Mouse (Mus musculus) stomach, embryonic 14.5 days (tissue): ENCODE measurements around the gene Lbhd1. TPM values are rescaled to one million over a fixed set of nuclear protein-coding genes. Genes with fewer than 3 reads are reported as not detected.

Experiments
- ATAC-seq: fragments of 200-750 bp; cut with Nextera tagmentation; 2 replicates; pipeline ENCODE4 v1.8.0; 2017; ENCODE audit warnings: low read depth, moderate TSS enrichment; ENCODE audit not compliant: insufficient number of reproducible peaks, insufficient read depth, low FRiP score
- H3K27ac ChIP-seq: fragments of 300-500 bp; sonication (generic); 2 replicates; pipeline ENCODE4 v1.5.1; 2014; ENCODE audit warnings: mild to moderate bottlenecking, low read length, moderate library complexity, mixed read lengths
- H3K27me3 ChIP-seq: fragments of 300-500 bp; sonication (generic); 2 replicates; pipeline ENCODE4 v1.6.1; 2014; ENCODE audit warnings: low read length, control low read depth, mixed read lengths; ENCODE audit not compliant: control insufficient read depth, insufficient read depth
- H3K36me3 ChIP-seq: fragments of 300-500 bp; sonication (generic); 2 replicates; pipeline ENCODE4 v1.6.1; 2014; ENCODE audit warnings: mild to moderate bottlenecking, control low read depth, low read length, moderate library complexity, mixed read lengths; ENCODE audit not compliant: control insufficient read depth, insufficient read depth
- H3K4me1 ChIP-seq: fragments of 300-500 bp; sonication (generic); 2 replicates; pipeline ENCODE4 v1.6.1; 2014; ENCODE audit warnings: low read length, control low read depth, mixed read lengths; ENCODE audit not compliant: control insufficient read depth, insufficient read depth
- H3K4me2 ChIP-seq: fragments of 300-500 bp; sonication (generic); replicated peaks from 2 replicates; pipeline ENCODE4 v1.6.1; 2014; ENCODE audit warnings: low read depth, low read length, control low read depth
- H3K4me3 ChIP-seq: fragments of 300-500 bp; sonication (generic); 2 replicates; pipeline ENCODE4 v1.5.1; 2014; ENCODE audit warnings: low read depth, low read length, control low read depth
- H3K9ac ChIP-seq: fragments of 300-500 bp; sonication (generic); replicated peaks from 2 replicates; pipeline ENCODE4 v1.6.1; 2014; ENCODE audit warnings: low read depth, mild to moderate bottlenecking, control low read depth, low read length, moderate library complexity, mixed read lengths
- H3K9me3 ChIP-seq: fragments of 300-500 bp; sonication (generic); 2 replicates; pipeline ENCODE4 v1.6.1; 2016; ENCODE audit warnings: low read depth, low read length, control low read depth; ENCODE audit not compliant: control insufficient read depth
- WGBS: fragments of 180-500 bp; shearing (Covaris S2); extraction: QIAGEN DNeasy Blood & Tissue Kit; methylation state at CpG from one replicate; pipeline ENCODE4 v1.1.7; 2014; 5-methylcytosine and 5-hydroxymethylcytosine counted together
- polyA plus RNA-seq: library from polyadenylated mRNA; unstranded; fragments of >200 nt; fragmentation: Nextera tagmentation; extraction: Ambion mirVana; gene quantifications from 2 replicates; pipeline ENCODE4 v1.2.1, GENCODE M21; 2014

The Lbhd1 gene
- polyA plus RNA-seq, 1 experiment from 2014 or later, result 82.3 TPM

DNA sequence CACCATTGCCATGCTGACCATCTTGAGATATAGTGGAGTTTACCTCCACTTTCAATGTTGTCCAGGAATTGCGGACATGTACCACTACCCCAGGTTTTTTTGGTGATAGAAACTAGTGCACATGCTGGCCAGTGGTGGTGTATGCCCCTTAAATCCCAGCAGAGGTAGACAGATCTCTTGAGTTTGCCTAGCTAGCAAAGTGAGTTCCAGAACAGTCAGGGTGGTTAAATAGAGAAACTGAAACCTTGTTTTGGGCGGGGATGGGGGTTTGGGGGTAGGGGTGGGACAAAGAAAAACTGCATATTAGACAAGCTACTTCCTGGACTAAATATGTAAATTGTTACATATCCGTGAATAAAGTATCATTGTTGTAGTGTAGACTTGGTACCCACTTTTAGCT lies 35.5 kb downstream of the Lbhd1 start:
- Histone ChIP-seq H3K9ac (no peak overlapping the region), H3K9me3 (no peaks in the 10 kb centered on the region), H3K27ac (no peak overlapping the region), H3K36me3 (peaks cover 30% of the 10 kb centered on the region), H3K4me3 (no peak overlapping the region), H3K4me2 (no peak overlapping the region), H3K4me1 (peaks cover 9% of the 10 kb centered on the region; the same call in 1 of the 2 replicates), H3K27me3 (no peaks in the 10 kb centered on the region)
- no peak for ATAC-seq
- 89% methylated on average over 3 of the region's 3 CpGs for WGBS

DNA sequence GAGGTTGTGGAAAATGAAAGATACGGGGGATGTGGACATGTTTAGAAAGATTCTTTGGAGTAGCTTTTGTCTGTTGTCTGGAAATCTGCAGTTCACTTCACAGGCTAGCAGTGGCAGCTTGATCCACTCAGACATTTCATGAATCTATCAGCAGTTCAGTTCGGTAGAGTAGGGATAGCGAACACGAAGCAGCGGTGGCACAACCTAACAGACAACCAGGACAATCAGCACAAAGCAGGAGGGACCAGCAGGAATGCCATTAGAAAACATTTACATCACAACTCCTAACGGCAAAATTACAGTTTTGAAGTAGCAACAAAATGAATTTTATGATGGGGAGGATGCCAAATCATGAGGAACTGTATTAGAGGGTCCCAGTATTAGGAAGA lies 36.1 kb downstream of the Lbhd1 start:
- ATAC-seq, result no peak
- H3K4me3 ChIP-seq, result peak overlapping the region; percentile 71
- peaks cover 9% of the 10 kb centered on the region; the same call in 1 of the 2 replicates for H3K4me1 ChIP-seq
- peak overlapping the region; percentile 57; the same call in 1 of the 2 replicates for H3K9ac ChIP-seq
- H3K27ac ChIP-seq, result peak overlapping the region; percentile 86
- H3K27me3 ChIP-seq, result no peaks in the 10 kb centered on the region
- WGBS, result 65% methylated on average over 6 of the region's 6 CpGs
- peak overlapping the region; percentile 77 for H3K4me2 ChIP-seq
- H3K9me3 ChIP-seq, result no peaks in the 10 kb centered on the region
- H3K36me3 ChIP-seq, result peaks cover 24% of the 10 kb centered on the region

DNA sequence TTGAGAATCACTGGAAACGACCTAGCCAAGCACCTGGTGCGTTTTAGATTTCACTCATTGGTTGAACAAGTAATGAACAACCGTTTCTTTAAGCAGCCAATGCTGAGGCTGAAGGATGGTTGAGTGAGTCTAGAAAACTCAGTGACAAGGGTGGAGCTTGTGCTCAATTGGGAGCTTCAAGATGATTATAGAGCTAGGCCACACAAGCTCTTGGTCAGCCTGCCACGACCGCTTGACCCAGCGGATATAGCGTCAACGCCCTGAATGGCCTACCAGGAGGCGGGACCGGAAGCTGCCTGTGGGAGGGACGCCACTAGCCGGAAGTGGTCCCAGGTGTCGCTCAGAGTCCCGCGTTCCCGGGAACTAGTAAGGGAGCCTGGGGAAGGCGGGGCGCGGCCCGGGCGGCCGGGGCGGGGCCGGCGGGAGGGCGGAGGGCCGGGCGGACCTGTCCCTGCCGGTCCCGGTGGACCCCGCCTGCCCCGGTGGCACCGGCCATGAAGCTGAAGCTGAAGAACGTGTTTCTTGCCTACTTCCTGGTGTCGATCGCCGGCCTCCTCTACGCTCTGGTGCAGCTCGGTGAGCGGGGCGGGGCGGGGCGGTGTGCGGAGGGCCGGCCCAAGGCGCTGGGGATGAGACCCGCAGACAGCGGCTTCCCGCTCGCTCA lies 36.7 kb downstream of the Lbhd1 start, which contains the start of gene B3gat3:
TSS of gene B3gat3 (plus strand) at position 302 of the 664 bp plus-strand sequence.
- peak; percentile 97 for ATAC-seq
- Histone ChIP-seq H3K9ac (peak within 1 kb of the TSS; percentile 57), H3K4me1 (peaks cover 9% of the 10 kb centered on the region; the same call in 1 of the 2 replicates), H3K4me3 (peak within 1 kb of the TSS; percentile 71), H3K27me3 (no peaks in the 10 kb centered on the region), H3K36me3 (peaks cover 19% of the 10 kb centered on the region), H3K9me3 (no peaks in the 10 kb centered on the region), H3K27ac (peak within 1 kb of the TSS; percentile 86), H3K4me2 (peak within 1 kb of the TSS; percentile 77)
- 3% methylated on average over 37 of the region's 50 CpGs for WGBS

DNA sequence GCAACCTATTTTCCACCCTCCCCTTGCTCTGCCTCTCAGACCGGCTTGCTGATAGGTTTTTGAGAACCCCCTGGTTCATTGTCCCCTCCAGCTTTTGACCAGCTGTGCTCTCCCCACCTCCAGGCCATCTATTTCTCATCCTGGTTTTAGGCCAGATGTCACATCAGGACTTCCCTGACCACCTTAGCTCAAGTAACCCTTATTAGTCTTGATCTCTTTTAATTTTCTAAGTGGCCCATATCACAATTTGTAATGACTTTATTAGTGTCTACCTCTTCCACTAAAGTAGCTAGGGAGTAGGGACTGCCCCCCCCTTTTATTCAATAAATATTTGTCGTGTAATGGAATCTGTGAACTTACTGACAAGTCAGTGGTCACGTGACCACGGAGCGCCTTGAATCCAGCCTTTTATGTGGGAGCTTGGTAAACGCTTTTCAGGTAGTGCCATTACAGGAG lies 37.3 kb downstream of the Lbhd1 start:
- peak overlapping the region; percentile 71 for H3K4me3 ChIP-seq
- peak; percentile 11; the same call in 1 of the 2 replicates for ATAC-seq
- peak overlapping the region; percentile 57 for H3K9ac ChIP-seq
- peak overlapping the region; percentile 77 for H3K4me2 ChIP-seq
- H3K36me3 ChIP-seq, result peaks cover 17% of the 10 kb centered on the region
- WGBS, result 2% methylated on average over 6 of the region's 6 CpGs
- no peaks in the 10 kb centered on the region for H3K27me3 ChIP-seq
- peak overlapping the region; percentile 86; the same call in 1 of the 2 replicates for H3K27ac ChIP-seq
- no peaks in the 10 kb centered on the region for H3K9me3 ChIP-seq
- peaks cover 9% of the 10 kb centered on the region; the same call in 1 of the 2 replicates for H3K4me1 ChIP-seq

DNA sequence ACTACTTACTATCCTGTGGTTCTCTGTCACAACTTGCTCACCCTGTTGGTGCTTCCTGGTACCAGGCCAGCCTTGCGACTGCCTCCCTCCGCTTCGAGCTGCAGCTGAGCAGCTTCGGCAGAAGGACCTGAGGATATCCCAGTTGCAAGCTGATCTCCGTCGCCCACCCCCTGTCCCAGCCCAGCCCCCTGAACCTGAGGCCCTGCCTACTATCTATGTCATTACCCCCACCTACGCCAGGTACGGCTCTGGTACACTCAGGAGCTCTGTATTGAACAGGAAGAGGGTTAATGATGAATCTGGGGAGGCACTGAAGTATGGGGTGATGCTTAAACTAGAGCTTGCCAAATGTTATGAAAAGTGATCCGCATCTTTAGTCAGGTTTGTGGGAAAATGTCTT lies 38.2 kb downstream of the Lbhd1 start:
- ATAC-seq, result no peak
- H3K4me3 ChIP-seq, result peak overlapping the region; percentile 71
- H3K9me3 ChIP-seq, result no peaks in the 10 kb centered on the region
- peak overlapping the region; percentile 77; the same call in 1 of the 2 replicates for H3K4me2 ChIP-seq
- peaks cover 9% of the 10 kb centered on the region; the same call in 1 of the 2 replicates for H3K4me1 ChIP-seq
- WGBS, result 85% methylated on average over 9 of the region's 9 CpGs
- peak overlapping the region; percentile 57; the same call in 1 of the 2 replicates for H3K9ac ChIP-seq
- H3K27me3 ChIP-seq, result no peaks in the 10 kb centered on the region
- peaks cover 16% of the 10 kb centered on the region for H3K36me3 ChIP-seq
- no peak overlapping the region for H3K27ac ChIP-seq

DNA sequence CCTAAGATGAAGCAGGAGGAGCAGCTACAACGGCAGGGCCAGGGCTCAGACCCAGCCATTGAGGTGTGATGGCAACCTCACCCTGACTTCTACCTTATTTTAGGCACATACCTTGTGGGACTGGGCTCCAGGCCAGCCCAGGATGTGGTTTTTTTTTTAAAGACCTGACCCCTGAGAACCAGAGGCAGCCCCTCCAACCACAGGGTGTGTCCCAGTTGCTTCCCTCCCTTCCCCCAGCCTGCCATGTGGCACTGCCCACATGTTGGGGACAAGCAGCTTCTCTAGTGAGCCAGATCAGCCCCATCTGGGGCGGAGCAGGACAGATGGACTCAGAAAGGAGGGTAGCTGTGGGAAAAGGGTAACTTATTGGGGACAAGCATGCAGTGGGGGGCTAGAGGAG lies 43.2 kb downstream of the Lbhd1 start:
- 94% methylated on average over 2 of the region's 2 CpGs for WGBS
- Histone ChIP-seq H3K4me2 (no peak overlapping the region), H3K9ac (no peak overlapping the region), H3K4me1 (peaks cover 11% of the 10 kb centered on the region; the same call in 1 of the 2 replicates), H3K36me3 (peaks cover 21% of the 10 kb centered on the region; the same call in 1 of the 2 replicates), H3K9me3 (no peaks in the 10 kb centered on the region), H3K27me3 (no peaks in the 10 kb centered on the region), H3K4me3 (no peak overlapping the region), H3K27ac (no peak overlapping the region)
- ATAC-seq, result no peak

DNA sequence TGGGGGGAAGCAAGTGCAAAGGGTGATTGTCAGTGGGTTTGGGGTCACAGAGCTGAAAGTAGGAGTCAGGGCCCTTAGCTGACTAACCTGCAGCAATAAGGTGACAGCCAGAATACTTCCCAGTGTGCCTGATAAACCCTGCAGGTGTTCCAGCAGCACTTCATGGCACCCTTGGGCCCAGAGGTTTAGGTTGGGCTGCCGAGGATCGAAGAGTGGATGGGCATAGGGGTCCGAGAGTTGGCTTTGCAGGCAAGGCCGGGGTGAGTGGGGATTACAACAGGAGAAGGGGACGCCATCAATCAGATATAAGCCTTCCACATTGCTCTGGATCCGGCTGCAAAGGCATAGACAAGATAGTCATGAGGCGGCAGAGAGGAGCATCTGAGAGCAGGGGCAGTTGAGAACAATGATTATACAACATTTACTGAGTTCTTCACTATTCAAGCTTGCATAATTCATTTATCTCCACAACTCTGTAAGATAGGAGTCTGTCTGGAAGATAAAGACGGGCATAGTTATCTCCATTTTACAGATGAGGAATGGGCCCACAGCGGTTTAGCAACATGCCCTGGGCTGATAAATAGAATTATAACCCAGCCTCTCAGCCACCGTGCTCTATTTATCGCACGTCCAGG lies 44.5 kb downstream of the Lbhd1 start:
- no peak overlapping the region for H3K9ac ChIP-seq
- no peak overlapping the region for H3K27ac ChIP-seq
- WGBS, result 83% methylated on average over 12 of the region's 12 CpGs
- no peaks in the 10 kb centered on the region for H3K27me3 ChIP-seq
- no peaks in the 10 kb centered on the region for H3K9me3 ChIP-seq
- ATAC-seq, result no peak
- peaks cover 10% of the 10 kb centered on the region; the same call in 1 of the 2 replicates for H3K4me1 ChIP-seq
- peaks cover 25% of the 10 kb centered on the region; the same call in 1 of the 2 replicates for H3K36me3 ChIP-seq
- no peak overlapping the region for H3K4me3 ChIP-seq
- H3K4me2 ChIP-seq, result no peak overlapping the region

DNA sequence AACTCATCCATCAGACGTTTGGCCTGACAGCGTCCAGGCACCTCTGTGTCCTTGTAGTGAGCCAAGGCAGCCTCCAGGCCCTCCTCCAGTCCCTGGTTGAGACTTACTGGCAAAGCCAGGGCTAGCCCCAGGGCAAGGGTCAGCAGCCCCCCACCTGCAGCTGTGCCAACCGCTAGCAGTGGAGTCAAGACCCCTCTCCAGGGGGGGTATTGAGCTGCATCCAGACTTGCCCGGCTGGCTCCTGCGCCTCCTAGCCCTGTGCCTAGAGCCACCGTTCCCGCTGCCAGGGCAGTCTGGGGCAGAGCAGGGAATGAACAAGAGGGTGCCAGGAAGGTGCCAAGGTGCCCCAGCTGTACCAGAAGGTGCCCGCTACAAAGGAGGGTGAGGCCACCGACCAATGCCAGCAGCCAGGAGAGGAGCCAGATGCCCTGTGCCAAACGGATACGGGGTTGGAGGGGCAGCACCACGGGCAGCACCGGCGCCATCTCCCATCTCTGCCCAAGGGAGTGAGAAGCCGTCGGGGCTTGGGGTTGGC lies 45.2 kb downstream of the Lbhd1 start:
- H3K27me3 ChIP-seq, result no peaks in the 10 kb centered on the region
- H3K9me3 ChIP-seq, result no peaks in the 10 kb centered on the region
- 0 out of 2 replicates have a peak overlapping the region, but pooled peaks have one; percentile 68 for H3K9ac ChIP-seq
- H3K4me1 ChIP-seq, result peaks cover 10% of the 10 kb centered on the region; the same call in 1 of the 2 replicates
- H3K36me3 ChIP-seq, result peaks cover 32% of the 10 kb centered on the region; the same call in 1 of the 2 replicates
- no peak for ATAC-seq
- peak overlapping the region; percentile 73 for H3K4me2 ChIP-seq
- H3K4me3 ChIP-seq, result peak overlapping the region; percentile 85; the same call in 1 of the 2 replicates
- 31% methylated on average over 16 of the region's 16 CpGs for WGBS
- H3K27ac ChIP-seq, result peak overlapping the region; percentile 81; the same call in 1 of the 2 replicates
